Mouse (Mus musculus) spleen, adult 2 months (tissue): ENCODE measurements at regions not wholly inside any gene's neighbourhood (a gene's known extent, or its start where the extent isn't known, plus 50 kb on each side); places are given as distances from the start of the nearest gene placed in this dataset.

ENCODE experiments used
- DNase-seq, 2 experiments: peaks; one replicate each; pipeline versions ENCODE4 v3.0.0 to v3.0.0-alpha.2; 2012 to 2021; ENCODE audit warnings: low spot score in 2 of 2, low read depth in 1 of 2
- H3K27ac ChIP-seq: fragments of 200-500 bp; 2 replicates; pipeline ENCODE4 v1.5.1; 2012; ENCODE audit warnings: low read length, inconsistent platforms; ENCODE audit not compliant: insufficient read depth
- H3K27me3 ChIP-seq: fragments of 200-500 bp; 2 replicates; pipeline ENCODE4 v1.6.1; 2012; ENCODE audit warnings: mild to moderate bottlenecking, moderate library complexity, low read length, inconsistent platforms; ENCODE audit not compliant: control insufficient read depth, insufficient read depth
- H3K36me3 ChIP-seq: fragments of 200-500 bp; 2 replicates; pipeline ENCODE4 v1.6.1; 2012; ENCODE audit warnings: mild to moderate bottlenecking, low read length, inconsistent platforms; ENCODE audit not compliant: control insufficient read depth, insufficient read depth
- H3K4me1 ChIP-seq: fragments of 200-500 bp; 2 replicates; pipeline ENCODE4 v1.6.1; 2011; ENCODE audit warnings: inconsistent platforms; ENCODE audit not compliant: control insufficient read depth, insufficient read depth, insufficient read length
- H3K4me3 ChIP-seq: fragments of 200-500 bp; 2 replicates; pipeline ENCODE4 v1.5.1; 2011; ENCODE audit warnings: mild to moderate bottlenecking, inconsistent platforms; ENCODE audit not compliant: insufficient read depth, insufficient read length; ENCODE audit errors: extremely low read depth
- CTCF ChIP-seq: fragments of 200-500 bp; IDR thresholded peaks from 2 replicates; pipeline ENCODE4 v1.5.1; 2011; ENCODE audit warnings: mild to moderate bottlenecking, inconsistent platforms; ENCODE audit not compliant: insufficient read depth, insufficient read length, insufficient replicate concordance; ENCODE audit errors: extremely low read depth
- POLR2A ChIP-seq: fragments of 200-500 bp; IDR thresholded peaks from 2 replicates; pipeline ENCODE4 v1.6.1; 2011; ENCODE audit warnings: low read depth, low read length, inconsistent platforms
- WGBS: fragments of 180-500 bp; shearing (Covaris S2); methylation state at CpG from one replicate; pipeline ENCODE4 v1.1.7; 2018; 5-methylcytosine and 5-hydroxymethylcytosine counted together

DNA sequence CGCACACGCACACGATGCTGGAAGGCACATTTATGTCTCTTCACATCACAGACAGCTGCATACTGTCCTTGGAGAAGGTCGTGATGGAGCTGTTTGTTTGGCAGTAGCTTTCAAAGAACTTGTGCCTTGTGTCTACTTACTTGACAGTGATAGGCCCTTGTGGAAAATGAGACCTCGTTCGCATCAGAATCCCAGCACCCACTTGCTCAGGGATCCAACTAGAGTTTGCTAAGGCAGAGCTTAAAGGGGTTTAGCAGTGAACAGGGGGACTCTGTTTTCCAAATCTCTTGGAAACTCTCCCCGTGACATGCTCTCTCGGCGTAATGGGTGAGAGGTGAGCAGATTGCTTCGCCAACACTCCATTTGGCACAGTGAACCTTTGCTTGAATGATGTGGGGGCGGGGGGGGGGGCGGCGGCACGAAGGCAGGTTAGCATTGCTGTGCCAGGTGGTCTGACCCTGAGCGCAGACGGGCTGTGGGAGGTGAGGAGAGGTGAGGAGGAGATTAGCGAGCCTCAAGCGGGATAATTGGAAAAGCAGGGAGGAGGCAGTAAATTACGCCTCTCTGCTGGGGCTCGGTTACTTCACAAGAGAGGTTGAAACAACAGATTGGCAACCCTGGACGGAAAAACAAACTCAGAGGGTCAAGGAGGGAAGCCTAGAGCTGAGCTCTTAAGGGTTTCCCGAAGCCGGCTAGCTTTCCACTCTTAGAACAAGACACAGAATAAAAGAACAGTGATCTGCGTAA lies 57.4 kb upstream of the Foxo1 start:
- H3K27me3 ChIP-seq = no peaks in the 10 kb centered on the region
- H3K4me1 ChIP-seq = no peaks in the 10 kb centered on the region
- no peaks in the 10 kb centered on the region for H3K36me3 ChIP-seq
- no peak for TF ChIP-seq CTCF
- TF ChIP-seq POLR2A = no peak
- DNase-seq = no peak
- H3K27ac ChIP-seq = no peak overlapping the region
- H3K4me3 ChIP-seq = no peak overlapping the region
- 60% methylated on average over 24 of the region's 24 CpGs for WGBS

DNA sequence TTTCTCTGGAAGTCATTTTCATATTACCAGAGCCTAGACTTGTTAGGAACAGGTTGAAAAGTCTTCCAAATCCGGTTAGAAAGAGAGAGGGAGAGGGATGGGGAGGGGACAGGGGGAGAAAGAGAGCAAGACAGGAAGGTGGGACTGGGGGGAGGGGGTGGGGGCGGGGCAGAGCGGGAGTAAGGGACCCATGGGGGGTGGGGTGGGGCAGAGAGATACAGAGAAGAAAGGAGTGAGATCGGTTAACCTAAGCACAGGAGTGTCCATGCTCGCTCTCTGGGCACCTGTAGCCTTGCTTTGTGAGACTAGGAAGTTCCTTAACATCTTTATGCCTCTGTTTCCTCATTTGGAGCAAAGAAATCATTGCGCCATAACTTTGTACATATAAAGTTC lies 56.8 kb upstream of the Foxo1 start:
- H3K4me3 ChIP-seq = no peak overlapping the region
- DNase-seq = no peak
- H3K27me3 ChIP-seq = no peaks in the 10 kb centered on the region
- no peaks in the 10 kb centered on the region for H3K4me1 ChIP-seq
- TF ChIP-seq POLR2A = no peak
- TF ChIP-seq CTCF = no peak
- no peaks in the 10 kb centered on the region for H3K36me3 ChIP-seq
- WGBS = 51% methylated on average over 6 of the region's 6 CpGs
- no peak overlapping the region for H3K27ac ChIP-seq

DNA sequence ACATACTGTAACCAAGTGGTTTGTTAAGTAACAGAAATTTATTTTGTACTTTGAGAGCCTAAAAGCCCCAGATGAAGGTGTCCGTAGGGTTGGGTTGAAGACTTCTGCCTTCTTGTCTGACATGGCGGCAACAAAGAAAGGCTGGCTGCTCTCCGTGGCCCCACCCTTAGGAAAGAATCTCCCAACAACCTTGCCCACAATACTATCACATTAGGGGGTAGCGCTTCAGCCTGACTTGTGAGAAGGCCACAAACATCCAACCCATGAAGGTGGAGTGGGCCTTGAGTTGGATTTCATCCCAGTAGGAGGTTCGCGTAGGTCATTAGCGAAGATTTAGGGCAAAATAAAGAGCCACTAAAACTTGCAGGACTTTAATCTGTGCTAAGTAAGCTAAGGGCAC lies 54.0 kb upstream of the Foxo1 start:
- no peak overlapping the region for H3K27ac ChIP-seq
- H3K4me3 ChIP-seq = no peak overlapping the region
- H3K27me3 ChIP-seq = no peaks in the 10 kb centered on the region
- H3K36me3 ChIP-seq = no peaks in the 10 kb centered on the region
- DNase-seq = no peak
- H3K4me1 ChIP-seq = no peaks in the 10 kb centered on the region
- TF ChIP-seq CTCF = no peak
- TF ChIP-seq POLR2A = no peak
- WGBS = 93% methylated on average over 7 of the region's 7 CpGs

DNA sequence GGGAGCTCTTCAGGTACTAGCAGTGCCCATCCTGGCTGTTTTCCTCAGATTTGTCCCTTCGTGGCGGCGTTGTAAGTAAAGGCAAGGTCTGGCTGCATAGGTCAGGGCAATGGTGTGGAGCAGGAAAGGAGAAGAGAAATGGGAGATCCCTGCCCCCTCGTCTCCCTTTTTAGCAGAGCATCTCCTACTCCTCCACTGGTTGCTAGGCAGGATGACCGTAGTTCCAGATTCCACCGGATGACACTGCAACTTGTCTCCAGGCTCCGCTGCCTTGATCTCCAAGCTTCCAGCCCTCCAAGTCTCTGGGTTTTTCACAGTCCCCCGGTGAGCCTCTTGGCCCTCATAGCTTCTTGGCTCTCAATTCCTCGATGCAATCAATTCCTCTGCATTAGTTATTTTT lies 53.1 kb upstream of the Foxo1 start:
- Histone ChIP-seq H3K4me1 (no peaks in the 10 kb centered on the region), H3K4me3 (no peak overlapping the region), H3K27me3 (no peaks in the 10 kb centered on the region), H3K27ac (no peak overlapping the region), H3K36me3 (no peaks in the 10 kb centered on the region)
- no peak for DNase-seq
- WGBS = 89% methylated on average over 9 of the region's 9 CpGs
- TF ChIP-seq CTCF = no peak
- no peak for TF ChIP-seq POLR2A
